Mouse (Mus musculus) stomach, embryonic 15.5 days (tissue): Measurements from ENCODE around the gene Il17c. TPM values are rescaled to one million over a fixed set of nuclear protein-coding genes. Genes with fewer than 3 reads are reported as not detected.

ENCODE experiments used
- ATAC-seq: fragments of 200-750 bp; cut with Nextera tagmentation; 2 replicates; pipeline ENCODE4 v1.8.0; 2017; ENCODE audit warnings: low read depth, moderate number of reproducible peaks, moderate TSS enrichment; ENCODE audit not compliant: insufficient read depth, low FRiP score
- H3K27ac ChIP-seq: fragments of 300-500 bp; sonication (generic); 2 replicates; pipeline ENCODE4 v1.5.1; 2015; ENCODE audit warnings: mild to moderate bottlenecking, inconsistent platforms
- H3K27me3 ChIP-seq: fragments of 300-500 bp; sonication (generic); replicated peaks from 2 replicates; pipeline ENCODE4 v1.6.1; 2015; ENCODE audit warnings: inconsistent platforms
- H3K36me3 ChIP-seq: fragments of 300-500 bp; sonication (generic); 2 replicates; pipeline ENCODE4 v1.6.1; 2015; ENCODE audit warnings: inconsistent platforms
- H3K4me1 ChIP-seq: fragments of 300-500 bp; sonication (generic); 2 replicates; pipeline ENCODE4 v1.6.1; 2015; ENCODE audit warnings: inconsistent platforms
- H3K4me2 ChIP-seq: fragments of 300-500 bp; sonication (generic); 2 replicates; pipeline ENCODE4 v1.6.1; 2015; ENCODE audit warnings: mild to moderate bottlenecking, inconsistent platforms
- H3K4me3 ChIP-seq: fragments of 300-500 bp; sonication (generic); replicated peaks from 2 replicates; pipeline ENCODE4 v1.5.1; 2015; ENCODE audit warnings: inconsistent platforms
- H3K9ac ChIP-seq: fragments of 300-500 bp; sonication (generic); 2 replicates; pipeline ENCODE4 v1.6.1; 2015; ENCODE audit warnings: inconsistent platforms
- H3K9me3 ChIP-seq: fragments of 300-500 bp; sonication (generic); 2 replicates; pipeline ENCODE4 v1.6.1; 2016; ENCODE audit warnings: inconsistent platforms
- WGBS: fragments of 180-500 bp; shearing (Covaris S2); methylation state at CpG from one replicate; pipeline ENCODE4 v1.1.7; 2015; 5-methylcytosine and 5-hydroxymethylcytosine counted together
- polyA plus RNA-seq: library from polyadenylated mRNA; unstranded; fragments of >200 nt; fragmentation: Nextera tagmentation; extraction: Ambion mirVana; gene quantifications from 2 replicates; pipeline ENCODE4 v1.2.1, GENCODE M21; 2015

Gene Il17c
- polyA plus RNA-seq, 1 experiment from 2014 or later, result not detected

GRCm38 (mm10) chr8:122407678-122408077 is 14.1 kb upstream of the Il17c start:
- Histone ChIP-seq H3K4me3 (no peak overlapping the region), H3K27ac (no peak overlapping the region), H3K27me3 (no peaks in the 10 kb centered on the region), H3K36me3 (peaks cover 81% of the 10 kb centered on the region), H3K9me3 (no peaks in the 10 kb centered on the region), H3K4me2 (no peak overlapping the region), H3K4me1 (no peaks in the 10 kb centered on the region), H3K9ac (no peak overlapping the region)
- WGBS, result 90% methylated on average over 7 of the region's 7 CpGs
- no peak for ATAC-seq

DNA sequence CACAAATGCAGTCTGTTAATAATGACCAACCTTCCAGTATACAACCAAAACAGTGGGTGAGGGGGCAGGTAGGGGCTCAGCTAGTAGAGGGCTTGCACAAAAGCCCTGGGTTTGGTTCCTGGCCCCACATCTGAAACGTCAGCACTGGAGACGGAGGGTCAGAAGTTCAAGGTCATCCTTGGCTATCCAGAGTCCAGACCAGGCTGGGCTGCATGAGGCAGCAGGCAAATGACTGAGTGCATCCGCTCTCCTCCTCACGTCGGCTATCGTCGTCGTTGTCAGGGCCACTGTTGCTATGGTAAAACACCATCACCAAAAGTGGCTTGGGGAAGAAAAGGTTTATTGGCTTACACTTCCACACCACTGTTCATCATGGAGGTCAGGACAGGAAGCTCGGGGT is 7.5 kb upstream of the Il17c start:
- H3K9ac ChIP-seq, result no peak overlapping the region
- H3K36me3 ChIP-seq, result peaks cover 62% of the 10 kb centered on the region
- H3K4me3 ChIP-seq, result no peak overlapping the region
- 82% methylated on average over 9 of the region's 9 CpGs for WGBS
- H3K27ac ChIP-seq, result no peak overlapping the region
- no peaks in the 10 kb centered on the region for H3K4me1 ChIP-seq
- ATAC-seq, result no peak
- no peak overlapping the region for H3K4me2 ChIP-seq
- no peaks in the 10 kb centered on the region for H3K27me3 ChIP-seq
- H3K9me3 ChIP-seq, result no peaks in the 10 kb centered on the region

DNA sequence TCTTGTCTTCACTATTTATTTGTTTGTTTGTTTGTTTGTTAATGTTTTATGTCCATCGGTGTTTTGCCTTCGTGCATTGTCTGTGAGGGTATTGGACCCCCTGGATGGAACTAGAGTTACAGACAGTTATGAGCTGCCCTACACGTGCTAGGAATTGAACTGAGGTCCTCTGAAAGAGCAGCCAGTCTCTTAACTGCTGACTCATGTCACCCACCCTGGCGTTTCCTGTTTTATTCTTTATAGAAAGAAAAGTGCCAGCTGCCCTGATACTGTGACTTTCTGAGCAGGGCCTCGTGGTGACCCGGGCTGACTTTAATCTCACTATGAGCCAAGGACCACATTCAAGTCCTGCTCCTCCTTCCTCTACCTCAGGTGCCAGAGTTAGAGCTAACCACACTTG is 6.3 kb upstream of the Il17c start:
- H3K27ac ChIP-seq, result no peak overlapping the region
- 0 out of 2 replicates have a peak, but pooled peaks cover 4% of the 10 kb centered on the region for H3K4me1 ChIP-seq
- no peaks in the 10 kb centered on the region for H3K27me3 ChIP-seq
- H3K4me2 ChIP-seq, result no peak overlapping the region
- H3K4me3 ChIP-seq, result no peak overlapping the region
- WGBS, result 80% methylated on average over 6 of the region's 6 CpGs
- H3K36me3 ChIP-seq, result peaks cover 50% of the 10 kb centered on the region
- no peak for ATAC-seq
- no peak overlapping the region for H3K9ac ChIP-seq
- H3K9me3 ChIP-seq, result no peaks in the 10 kb centered on the region

GRCm38 (mm10) chr8:122419881-122420555 is 1.8 kb upstream of the Il17c start:
- Histone ChIP-seq H3K36me3 (peaks cover 17% of the 10 kb centered on the region), H3K9me3 (no peaks in the 10 kb centered on the region), H3K27ac (no peak overlapping the region), H3K27me3 (no peaks in the 10 kb centered on the region), H3K4me1 (0 out of 2 replicates have a peak, but pooled peaks cover 4% of the 10 kb centered on the region), H3K4me2 (no peak overlapping the region), H3K9ac (no peak overlapping the region), H3K4me3 (no peak overlapping the region)
- ATAC-seq, result no peak
- 65% methylated on average over 9 of the region's 9 CpGs for WGBS

DNA sequence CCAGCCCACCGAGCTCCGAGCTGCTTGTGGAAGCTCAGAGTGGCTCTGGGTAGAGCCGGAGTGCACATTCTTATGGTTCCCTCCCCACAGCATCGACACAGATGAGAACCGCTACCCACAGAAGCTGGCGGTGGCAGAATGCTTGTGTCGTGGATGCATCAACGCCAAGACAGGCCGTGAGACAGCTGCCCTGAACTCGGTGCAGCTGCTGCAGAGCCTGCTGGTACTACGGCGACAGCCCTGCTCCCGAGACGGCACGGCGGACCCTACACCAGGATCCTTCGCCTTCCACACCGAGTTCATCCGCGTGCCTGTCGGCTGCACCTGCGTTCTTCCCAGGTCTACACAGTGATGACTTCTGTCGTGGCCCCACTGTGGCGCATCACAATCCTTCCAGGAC is 1.4 kb downstream of the Il17c start:
- no peak for ATAC-seq
- Histone ChIP-seq H3K9me3 (no peaks in the 10 kb centered on the region), H3K36me3 (0 out of 2 replicates have a peak, but pooled peaks cover 3% of the 10 kb centered on the region), H3K27ac (no peak overlapping the region), H3K9ac (no peak overlapping the region), H3K4me3 (no peak overlapping the region), H3K27me3 (no peaks in the 10 kb centered on the region), H3K4me2 (no peak overlapping the region), H3K4me1 (0 out of 2 replicates have a peak, but pooled peaks cover 4% of the 10 kb centered on the region)
- 79% methylated on average over 24 of the region's 24 CpGs for WGBS

DNA sequence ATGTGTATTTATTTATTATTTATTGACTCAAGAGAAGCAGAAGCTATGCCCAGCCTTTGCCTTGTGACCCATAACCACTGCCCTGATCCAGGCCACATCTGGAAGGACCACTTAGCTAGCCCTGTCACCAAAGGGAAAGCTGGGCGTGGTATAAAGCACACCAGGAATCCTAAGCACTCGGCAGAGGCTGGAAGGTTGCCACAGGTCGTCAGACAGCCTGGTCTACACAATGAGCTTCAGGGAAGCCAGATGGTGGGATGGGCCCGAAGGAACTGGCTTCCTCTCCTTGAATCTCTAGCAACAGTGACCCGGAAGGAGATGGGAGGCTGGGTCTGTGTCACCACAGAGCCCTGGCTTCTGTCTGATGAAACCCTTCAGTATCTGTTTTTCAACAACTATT is 1.8 kb downstream of the Il17c start:
- H3K9ac ChIP-seq, result no peak overlapping the region
- WGBS, result 45% methylated on average over 5 of the region's 5 CpGs
- H3K27ac ChIP-seq, result no peak overlapping the region
- no peaks in the 10 kb centered on the region for H3K27me3 ChIP-seq
- no peaks in the 10 kb centered on the region for H3K9me3 ChIP-seq
- no peak overlapping the region for H3K4me3 ChIP-seq
- H3K4me1 ChIP-seq, result 0 out of 2 replicates have a peak, but pooled peaks cover 4% of the 10 kb centered on the region
- ATAC-seq, result no peak
- no peak overlapping the region for H3K4me2 ChIP-seq
- H3K36me3 ChIP-seq, result 0 out of 2 replicates have a peak, but pooled peaks cover 3% of the 10 kb centered on the region

GRCm38 (mm10) chr8:122426145-122426544 is 4.3 kb downstream of the Il17c start:
- H3K4me1 ChIP-seq, result peaks cover under 1% of the 10 kb centered on the region; the same call in 1 of the 2 replicates
- no peaks in the 10 kb centered on the region for H3K27me3 ChIP-seq
- no peak overlapping the region for H3K4me2 ChIP-seq
- ATAC-seq, result no peak
- H3K36me3 ChIP-seq, result peaks cover 3% of the 10 kb centered on the region; the same call in 1 of the 2 replicates
- WGBS, result 73% methylated on average over 9 of the region's 9 CpGs
- no peaks in the 10 kb centered on the region for H3K9me3 ChIP-seq
- no peak overlapping the region for H3K4me3 ChIP-seq
- H3K27ac ChIP-seq, result no peak overlapping the region
- no peak overlapping the region for H3K9ac ChIP-seq

DNA sequence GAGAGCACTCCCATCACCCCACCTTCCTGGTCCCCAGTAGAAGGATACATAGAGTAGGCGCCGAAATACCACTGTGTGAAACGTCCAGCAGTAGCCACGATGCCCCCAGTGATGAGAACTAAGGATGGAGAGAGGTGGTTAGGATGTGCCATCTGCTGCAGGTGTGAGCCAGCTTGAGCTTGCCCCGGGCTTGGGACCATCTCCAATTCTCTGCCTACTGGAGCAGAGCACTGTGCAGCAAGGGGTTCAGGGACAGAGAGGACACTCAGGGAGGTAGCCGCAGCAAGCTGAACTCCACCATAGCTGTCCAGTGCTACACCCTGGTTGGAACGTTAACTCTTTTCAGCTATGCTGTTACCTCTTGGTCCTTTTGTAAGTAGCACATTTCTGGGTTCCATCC is 5.8 kb downstream of the Il17c start:
- Histone ChIP-seq H3K36me3 (peaks cover 3% of the 10 kb centered on the region; the same call in 1 of the 2 replicates), H3K9me3 (no peaks in the 10 kb centered on the region), H3K4me2 (no peak overlapping the region), H3K4me1 (peaks cover 14% of the 10 kb centered on the region), H3K4me3 (no peak overlapping the region), H3K27me3 (no peaks in the 10 kb centered on the region), H3K9ac (no peak overlapping the region), H3K27ac (no peak overlapping the region)
- WGBS, result 88% methylated on average over 7 of the region's 7 CpGs
- ATAC-seq, result no peak

- no peak overlapping the region for H3K27ac ChIP-seq
- no peaks in the 10 kb centered on the region for H3K9me3 ChIP-seq
- H3K4me2 ChIP-seq, result no peak overlapping the region
- H3K4me1 ChIP-seq, result peaks cover 19% of the 10 kb centered on the region
- H3K27me3 ChIP-seq, result no peaks in the 10 kb centered on the region
- H3K9ac ChIP-seq, result no peak overlapping the region
- H3K4me3 ChIP-seq, result no peak overlapping the region
- 91% methylated on average over 9 of the region's 9 CpGs for WGBS
- peaks cover 3% of the 10 kb centered on the region; the same call in 1 of the 2 replicates for H3K36me3 ChIP-seq
- ATAC-seq, result no peak
Measured at GRCm38 (mm10) chr8:122428163-122428562, 6.3 kb downstream of the Il17c start.

GRCm38 (mm10) chr8:122430058-122430636 is 8.3 kb downstream of the Il17c start:
- Histone ChIP-seq H3K27ac (peak overlapping the region; percentile 40; the same call in 1 of the 2 replicates), H3K9me3 (no peaks in the 10 kb centered on the region), H3K4me1 (peaks cover 21% of the 10 kb centered on the region), H3K36me3 (peaks cover under 1% of the 10 kb centered on the region; the same call in 1 of the 2 replicates), H3K27me3 (no peaks in the 10 kb centered on the region), H3K4me2 (no peak overlapping the region), H3K9ac (no peak overlapping the region), H3K4me3 (no peak overlapping the region)
- no peak for ATAC-seq
- WGBS, result 70% methylated on average over 10 of the region's 10 CpGs

DNA sequence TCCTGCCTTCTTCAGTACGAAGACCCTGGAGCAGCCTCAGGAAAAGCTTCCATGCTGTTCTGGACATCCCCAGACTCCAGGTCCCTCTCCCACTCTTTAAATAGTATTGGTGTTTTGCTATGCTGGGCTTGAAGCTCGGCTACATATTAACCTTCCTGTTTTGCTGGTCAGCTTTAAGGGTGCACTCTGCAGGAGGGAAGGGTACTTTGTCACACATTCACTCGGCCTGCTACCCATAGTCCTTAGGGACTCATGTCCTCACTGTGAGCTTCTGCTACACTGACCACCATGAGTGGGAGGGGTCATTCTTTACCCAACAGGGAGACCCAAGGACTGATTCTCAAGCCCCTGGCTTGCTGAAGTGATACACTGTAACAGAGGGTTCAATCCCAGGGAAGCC is 8.8 kb downstream of the Il17c start:
- 64% methylated on average over 3 of the region's 3 CpGs for WGBS
- no peak overlapping the region for H3K4me3 ChIP-seq
- H3K27ac ChIP-seq, result peak overlapping the region; percentile 40; the same call in 1 of the 2 replicates
- no peak overlapping the region for H3K9ac ChIP-seq
- no peak for ATAC-seq
- no peaks in the 10 kb centered on the region for H3K27me3 ChIP-seq
- H3K36me3 ChIP-seq, result peaks cover 3% of the 10 kb centered on the region; the same call in 1 of the 2 replicates
- H3K4me2 ChIP-seq, result no peak overlapping the region
- peaks cover 21% of the 10 kb centered on the region for H3K4me1 ChIP-seq
- H3K9me3 ChIP-seq, result no peaks in the 10 kb centered on the region

- WGBS, result 26% methylated on average over 18 of the region's 18 CpGs
- Histone ChIP-seq H3K9me3 (no peaks in the 10 kb centered on the region), H3K4me1 (peaks cover 21% of the 10 kb centered on the region), H3K4me3 (peak overlapping the region; percentile 66), H3K9ac (peak overlapping the region; percentile 73), H3K27me3 (no peaks in the 10 kb centered on the region), H3K4me2 (peak overlapping the region; percentile 91), H3K27ac (peak overlapping the region; percentile 87), H3K36me3 (peaks cover 12% of the 10 kb centered on the region; the same call in 1 of the 2 replicates)
- 0 out of 2 replicates have a peak, but pooled peaks have one; percentile 2 for ATAC-seq
Measured at GRCm38 (mm10) chr8:122431694-122432442, 10.0 kb downstream of the Il17c start.
